In genomic region chr4:154086436-154086835, GRCm38 (mm10) we compare ENCODE assay signal across 25 mouse cellular contexts. TPM values are rescaled to one million over a fixed set of nuclear protein-coding genes. Genes with fewer than 3 reads are reported as not detected.
"Had no signal": no experiment of that assay in that cellular context is flagged by ENCODE, and none has a peak within 500 bp of the region (broad histone marks: within the 10 kb centered on the region; RNA-seq: fewer than 3 reads in every experiment).

No protein-coding gene starts in this region.

- DNase-seq: lung, adult 18-20 months; lung, embryonic 14.5 days; lung, postnatal 14 days; lung, postnatal 36 days; midbrain, embryonic 14.5 days; retina, postnatal 1 day; spleen, adult 18-20 months; thymus, adult 2 months; thymus, postnatal 25 days; thymus, postnatal 4 days had no signal

- H3K9ac ChIP-seq: liver, embryonic 12.5 days; liver, embryonic 14.5 days; lung, embryonic 14.5 days; neural tube, embryonic 13.5 days; neural tube, embryonic 15.5 days had no signal

- H3K9me3 ChIP-seq: liver, embryonic 12.5 days; neural tube, embryonic 13.5 days; neural tube, embryonic 15.5 days had no signal

- H3K4me3 ChIP-seq: liver, embryonic 12.5 days; megakaryocyte, embryonic 14.5 days; myocyte; neural tube, embryonic 13.5 days; neural tube, embryonic 15.5 days had no signal

- H3K4me2 ChIP-seq: liver, embryonic 12.5 days; lung, embryonic 14.5 days; midbrain, embryonic 11.5 days; neural tube, embryonic 13.5 days; neural tube, embryonic 15.5 days had no signal

- H3K27ac ChIP-seq: liver, embryonic 12.5 days; liver, embryonic 14.5 days; macrophage; neural tube, embryonic 13.5 days; neural tube, embryonic 15.5 days had no signal

- ATAC-seq: liver, embryonic 12.5 days; midbrain, embryonic 16.5 days had no signal

- H3K4me1 ChIP-seq: liver, embryonic 12.5 days; neural tube, embryonic 13.5 days; neural tube, embryonic 15.5 days had no signal

- H3K36me3 ChIP-seq: liver, embryonic 12.5 days; neural tube, embryonic 13.5 days; neural tube, embryonic 15.5 days had no signal

RNA-seq across cellular contexts. Expression of gene Ccdc27, which starts 44.0 kb away (rescaled TPM):
- polyA plus RNA-seq: liver, embryonic 14.5 days; lung, embryonic 16.5 days; macrophage; midbrain, embryonic 11.5 days; midbrain, embryonic 14.5 days; midbrain, embryonic 16.5 days; myocyte; neural tube, embryonic 11.5 days; neural tube, embryonic 13.5 days; neural tube, embryonic 15.5 days; small intestine, adult 2 months; stomach, embryonic 14.5 days; stomach, embryonic 16.5 days; urinary bladder, adult 2 months had no signal

RNA-seq across cellular contexts. Expression of gene Trp73, which starts 53.6 kb away (rescaled TPM):
- polyA plus RNA-seq: macrophage; myocyte; neural tube, embryonic 13.5 days had no signal
